Mouse (Mus musculus) kidney, adult 2 months (tissue): ENCODE data around the gene Arhgap21.
A peak's percentile ranks its signal among the peaks of the same experiment; 100 is the strongest.

Source experiments
- CTCF ChIP-seq: fragments of 200-500 bp; conservative IDR thresholded peaks from 2 replicates; pipeline ENCODE4 v1.5.1; 2011; ENCODE audit warnings: low read depth, mild to moderate bottlenecking, control low read depth, low read length, moderate library complexity, mixed read lengths; ENCODE audit not compliant: insufficient read depth, insufficient read length
- POLR2A ChIP-seq: fragments of 200-500 bp; IDR thresholded peaks from one replicate; pipeline ENCODE4 v1.6.1; 2011; ENCODE audit warnings: low read depth, low read length, control low read depth

GRCm38 (mm10) chr2:20971628-20972027 is 2.9 kb upstream of the Arhgap21 start:
- TF ChIP-seq CTCF (0 out of 2 replicates have a peak, but pooled peaks have one; percentile 2), POLR2A (no peak)
